Mouse (Mus musculus) left cerebral cortex, postnatal 25 days (tissue): ENCODE results near the gene Usp35. TPM values are rescaled to one million over a fixed set of nuclear protein-coding genes. Genes with fewer than 3 reads are reported as not detected.

Source experiments
- DNase-seq, 2 experiments: peaks; one replicate each; pipeline ENCODE4 v3.0.0; 2022; ENCODE audit warnings: low spot score in 2 of 2, mixed read lengths in 1 of 2
- intact Hi-C: fragments of 180-260 bp; cut with DNase I; formaldehyde crosslinking; loops from one replicate; pipeline ENCODE4 v1.15.1; 2025
- total RNA-seq, 2 experiments: library from RNA; stranded (reverse); gene quantifications; 2 replicates each; pipeline ENCODE4 v1.2.3; 2021

The Usp35 gene
- total RNA-seq, 2 experiments from 2014 or later = 13.7 to 15.6 TPM

GRCm38 (mm10) chr7:97325156-97325985 lies 6.4 kb downstream of the Usp35 start:
- DNase-seq = peak; percentile 49 to 67
- intact Hi-C loops = no loop called here

GRCm38 (mm10) chr7:97324342-97324741 lies 7.5 kb downstream of the Usp35 start:
- no peak for DNase-seq
- intact Hi-C loops = no loop called here

- DNase-seq = no peak
- intact Hi-C loops = no loop called here
Measured at GRCm38 (mm10) chr7:97317706-97318105, 14.1 kb downstream of the Usp35 start.

GRCm38 (mm10) chr7:97315656-97316055 lies 16.2 kb downstream of the Usp35 start:
- intact Hi-C loops = no loop called here
- DNase-seq = no peak

- intact Hi-C loops = no loop called here
- DNase-seq = no peak
Measured at GRCm38 (mm10) chr7:97314646-97315045, 17.2 kb downstream of the Usp35 start.

GRCm38 (mm10) chr7:97313364-97313995 lies 18.3 kb downstream of the Usp35 start:
- DNase-seq = no peak
- intact Hi-C loops = no loop called here

- no peak for DNase-seq
- intact Hi-C loops = no loop called here
Measured at GRCm38 (mm10) chr7:97312856-97313255, 19.0 kb downstream of the Usp35 start.

GRCm38 (mm10) chr7:97312196-97312595 lies 19.6 kb downstream of the Usp35 start:
- DNase-seq = no peak
- intact Hi-C loops = no loop called here

GRCm38 (mm10) chr7:97311620-97312019 lies 20.2 kb downstream of the Usp35 start:
- intact Hi-C loops = no loop called here
- no peak for DNase-seq

GRCm38 (mm10) chr7:97310341-97310635 lies 21.5 kb downstream of the Usp35 start:
- intact Hi-C loops = no loop called here
- no peak for DNase-seq

- no peak for DNase-seq
Measured at GRCm38 (mm10) chr7:97309461-97310340, 22.1 kb downstream of the Usp35 start.

GRCm38 (mm10) chr7:97307546-97307945 lies 24.3 kb downstream of the Usp35 start:
- no peak for DNase-seq
- intact Hi-C loops = no loop called here

More at GRCm38 (mm10) chr7:97309461-97310340, 22.1 kb downstream of the Usp35 start:
- intact Hi-C loops = no loop called here

- intact Hi-C loops = no loop called here
- DNase-seq = no peak
Measured at GRCm38 (mm10) chr7:97306813-97307212, 25.0 kb downstream of the Usp35 start.

GRCm38 (mm10) chr7:97305206-97305605 lies 26.6 kb downstream of the Usp35 start:
- DNase-seq = no peak
- intact Hi-C loops = no loop called here

- no peak for DNase-seq
- intact Hi-C loops = no loop called here
Measured at GRCm38 (mm10) chr7:97304471-97304870, 27.3 kb downstream of the Usp35 start.

- DNase-seq = no peak
- intact Hi-C loops = no loop called here
Measured at GRCm38 (mm10) chr7:97303614-97304013, 28.2 kb downstream of the Usp35 start.

- no peak for DNase-seq
- intact Hi-C loops = no loop called here
Measured at GRCm38 (mm10) chr7:97302876-97303275, 28.9 kb downstream of the Usp35 start.

GRCm38 (mm10) chr7:97302261-97302660 lies 29.6 kb downstream of the Usp35 start:
- intact Hi-C loops = no loop called here
- DNase-seq = no peak

GRCm38 (mm10) chr7:97301321-97301720 lies 30.5 kb downstream of the Usp35 start:
- DNase-seq = no peak
- intact Hi-C loops = no loop called here

- DNase-seq = no peak
- intact Hi-C loops = no loop called here
Measured at GRCm38 (mm10) chr7:97300914-97301313, 30.9 kb downstream of the Usp35 start.
